Mouse (Mus musculus): Measurements from ENCODE around the gene 2310030G06Rik.
A peak's percentile ranks its signal among the peaks of the same experiment; 100 is the strongest.

Gene 2310030G06Rik

GRCm38 (mm10) chr9:50746214-50746677, at the start of gene 2310030G06Rik:
Gene 2310030G06Rik, minus strand, starts transcription at chr9:50746536.
- peak; percentile 41 for DNase-seq

DNA sequence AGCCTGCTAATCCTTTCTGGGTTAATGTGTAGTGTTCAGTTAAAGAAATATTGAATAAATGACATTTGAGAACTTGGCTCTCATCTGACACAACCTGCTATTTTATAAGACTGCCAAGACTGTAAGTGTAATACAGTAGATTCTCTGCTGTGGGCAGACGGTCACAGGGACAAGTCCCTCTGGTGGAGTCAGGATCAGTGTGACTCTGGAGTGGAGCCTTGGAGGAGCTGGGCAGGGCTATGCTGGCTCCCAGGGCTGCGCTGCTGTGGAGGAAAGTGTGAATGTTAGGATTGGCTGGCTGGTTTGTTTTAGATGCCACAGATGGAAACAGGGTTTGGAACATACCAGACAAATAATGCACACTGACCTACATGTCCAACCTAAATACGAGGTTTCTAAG, 48.9 kb upstream of the 2310030G06Rik start:
- DNase-seq = no peak

DNA sequence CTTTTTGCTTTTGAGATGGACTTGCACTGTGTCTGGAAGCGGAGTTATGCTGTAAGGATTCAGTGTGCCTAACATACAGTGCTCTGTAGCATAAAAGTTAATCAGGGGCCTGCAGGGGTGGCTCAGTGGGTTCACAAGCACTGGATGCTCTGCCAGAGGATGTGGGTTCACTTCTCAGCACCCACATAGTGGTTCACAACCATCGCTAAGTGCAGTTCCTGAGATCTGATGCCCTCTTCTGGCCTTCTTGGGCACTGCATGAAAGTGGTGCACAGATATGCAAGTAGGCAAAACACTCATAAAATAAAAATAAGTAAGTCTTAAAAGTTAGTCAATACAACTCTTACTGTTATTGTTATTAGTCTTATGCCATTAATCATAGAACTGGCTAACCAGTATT, 35.8 kb upstream of the 2310030G06Rik start:
- DNase-seq = peak; percentile 65

DNA sequence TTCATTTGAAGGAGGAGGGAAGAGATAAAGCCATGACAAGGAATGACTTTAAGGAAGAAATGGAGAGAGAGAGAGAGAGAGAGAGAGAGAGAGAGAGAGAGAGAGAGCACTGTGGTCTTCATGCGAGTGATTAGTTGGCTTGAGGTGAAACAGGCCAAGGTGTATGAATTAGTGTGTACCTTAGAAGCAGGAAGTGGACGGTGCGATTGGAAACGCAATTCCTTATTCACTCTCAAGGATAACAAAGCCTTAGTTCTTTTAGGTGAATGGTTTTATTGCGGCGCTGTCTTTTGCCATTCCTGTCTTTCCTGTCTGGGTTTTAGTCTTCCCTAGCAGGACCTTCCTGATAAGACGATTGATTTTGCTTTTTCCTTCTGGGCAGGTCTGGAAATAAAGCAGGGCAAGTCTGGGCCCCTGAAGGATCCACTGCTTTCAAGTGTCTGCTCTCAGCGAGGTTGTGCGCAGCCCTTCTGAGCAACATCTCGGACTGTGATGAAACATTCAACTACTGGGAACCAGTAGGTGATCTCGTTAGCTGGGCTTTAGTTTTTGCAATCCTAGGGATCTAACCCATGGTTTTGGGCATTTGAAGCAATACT, 29.9 kb upstream of the 2310030G06Rik start:
- no peak for DNase-seq

GRCm38 (mm10) chr9:50775662-50776126, 29.4 kb upstream of the 2310030G06Rik start:
- peak; percentile 23 for DNase-seq

DNA sequence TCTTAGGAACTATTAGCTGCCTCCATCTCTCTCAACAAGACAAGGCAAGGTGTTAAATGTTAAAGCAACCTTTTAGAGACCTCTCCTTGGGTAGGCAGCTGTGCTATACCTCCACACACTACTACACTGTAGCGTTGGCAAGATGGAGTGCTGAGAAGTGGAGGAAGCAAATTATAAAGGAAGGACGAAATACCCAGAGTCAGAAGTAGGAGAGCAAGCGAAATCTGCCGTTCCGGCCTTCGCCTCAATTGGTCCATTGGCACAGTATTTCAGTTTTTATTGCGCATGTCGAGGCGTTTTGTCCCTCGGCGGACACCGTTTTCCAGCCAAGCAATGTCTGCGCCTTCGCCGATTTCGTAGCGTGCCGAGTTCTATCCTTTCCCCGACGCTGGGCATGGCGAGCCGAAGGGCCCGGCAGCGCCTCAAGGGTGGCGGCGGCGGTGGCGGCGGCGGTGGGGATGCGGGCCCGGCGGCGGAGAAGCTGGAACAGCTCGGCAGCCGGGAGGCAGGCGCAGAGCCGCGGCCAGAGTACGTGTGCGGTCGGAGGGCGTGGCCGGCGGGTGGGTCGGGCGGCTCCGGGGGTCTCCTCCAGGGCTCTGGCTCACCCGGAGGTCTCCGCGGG, 28.8 kb upstream of the 2310030G06Rik start, which contains the start of the genes Alg9 and 1110032A03Rik:
Alg9 (plus strand) TSS at position 29 of the 622 bp plus-strand sequence.
1110032A03Rik (minus strand) TSS at position 530 of the 622 bp plus-strand sequence.
- peak; percentile 87 for DNase-seq

- no peak for DNase-seq
These were observed 27.7 kb upstream of the 2310030G06Rik start for GRCm38 (mm10) chr9:50774026-50774462.

DNA sequence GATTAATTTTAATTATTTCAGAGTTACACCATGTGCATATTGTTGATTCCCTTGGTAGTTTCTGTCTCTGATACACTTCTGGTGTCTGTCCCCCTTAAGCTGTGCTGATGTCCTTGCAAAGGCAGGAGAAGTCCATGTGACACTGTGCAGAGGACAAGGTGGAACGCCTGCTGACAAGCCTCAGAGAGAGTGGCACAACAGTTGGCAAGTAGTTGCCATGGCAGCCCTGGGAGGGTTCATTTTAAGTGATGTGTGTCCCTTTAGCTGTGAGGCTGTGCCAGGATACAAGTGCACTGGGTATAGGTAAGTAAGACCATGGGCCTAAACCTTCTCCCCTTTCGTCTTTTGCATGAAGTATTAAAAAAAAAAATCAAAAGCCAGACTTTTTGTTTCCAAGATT, 23.7 kb upstream of the 2310030G06Rik start:
- DNase-seq = no peak

GRCm38 (mm10) chr9:50768107-50769002, 22.0 kb upstream of the 2310030G06Rik start, which contains the start of gene Fdxacb1:
Gene Fdxacb1, plus strand, starts transcription at chr9:50768236.
- DNase-seq = peak; percentile 95

GRCm38 (mm10) chr9:50767531-50768106, 21.3 kb upstream of the 2310030G06Rik start:
- no peak for DNase-seq

DNA sequence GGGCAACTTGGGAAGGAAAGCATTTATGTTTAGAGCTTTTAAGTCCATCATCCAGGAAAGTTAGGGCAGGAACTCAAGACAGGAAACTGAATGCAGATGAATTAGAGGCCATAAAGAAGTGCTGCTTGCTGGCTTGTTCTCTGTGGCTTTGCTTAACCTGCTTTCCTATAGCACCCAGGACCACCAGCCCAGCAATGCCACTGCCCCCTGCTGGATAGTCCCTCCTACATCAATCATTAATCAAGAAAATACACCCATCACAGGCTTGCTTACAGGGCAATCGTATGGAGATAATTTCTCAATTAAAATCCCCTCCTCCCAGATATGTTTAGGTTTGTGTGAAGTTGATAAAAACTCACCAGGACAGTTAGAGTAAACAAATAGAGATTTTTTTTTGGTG, 17.0 kb upstream of the 2310030G06Rik start:
- peak; percentile 17 for DNase-seq

GRCm38 (mm10) chr9:50761520-50762243, 15.3 kb upstream of the 2310030G06Rik start:
- no peak for DNase-seq

- no peak for DNase-seq
These were observed 10.4 kb upstream of the 2310030G06Rik start for GRCm38 (mm10) chr9:50756711-50757110.

DNA sequence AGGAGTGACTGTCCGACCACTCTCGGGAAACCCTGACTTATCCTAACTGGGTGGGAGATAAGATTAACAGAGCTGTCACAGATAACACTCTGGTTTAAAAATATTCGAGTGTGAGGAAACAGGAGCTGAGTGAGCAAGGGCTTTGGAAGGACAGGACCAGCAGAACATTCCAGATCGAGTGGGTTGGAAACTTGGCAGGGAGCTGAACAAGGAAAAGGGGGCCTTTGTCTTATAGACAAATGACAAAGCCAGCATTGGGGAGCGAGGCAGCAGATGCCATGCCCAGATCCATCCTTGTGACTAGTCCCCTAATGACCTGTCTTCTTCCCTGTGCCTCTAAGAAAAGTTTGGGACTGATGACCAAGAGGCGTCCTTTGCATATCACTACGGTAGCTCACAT, 7.6 kb upstream of the 2310030G06Rik start:
- no peak for DNase-seq

GRCm38 (mm10) chr9:50752784-50753615, 6.7 kb upstream of the 2310030G06Rik start:
- DNase-seq = peak; percentile 19

DNA sequence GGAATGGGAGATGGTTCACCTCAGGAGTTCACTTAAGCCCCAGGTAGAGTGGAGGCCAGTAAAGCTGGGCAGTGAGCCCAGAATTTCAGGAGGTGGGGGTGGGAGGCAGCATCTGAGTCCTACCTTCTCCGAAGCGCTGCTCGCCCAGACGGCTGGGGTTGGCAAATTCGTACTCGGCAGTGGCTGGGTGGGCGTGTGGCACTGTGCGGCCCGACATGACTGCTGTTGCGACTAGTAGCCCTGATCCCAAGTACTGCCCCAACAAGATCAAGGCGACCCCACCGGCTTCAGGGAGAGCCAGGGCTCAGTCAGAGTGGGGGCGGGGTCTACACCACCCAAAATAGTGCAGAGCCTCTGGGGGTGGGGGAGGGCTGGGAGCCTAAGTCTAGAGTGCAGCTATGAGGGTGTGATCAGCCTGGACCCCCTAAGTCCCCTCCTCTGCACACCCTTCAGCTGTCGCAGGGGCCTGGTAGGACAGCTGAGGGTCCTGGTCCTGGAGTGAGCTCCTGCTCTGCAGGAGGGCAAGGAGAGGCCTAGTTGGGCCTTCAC, 5.8 kb upstream of the 2310030G06Rik start, which contains the start of gene Hspb2:
Hspb2 (minus strand) TSS at position 301 of the 549 bp plus-strand sequence.
- DNase-seq = peak; percentile 8

- no peak for DNase-seq
These were observed 5.0 kb upstream of the 2310030G06Rik start, which contains the start of gene Cryab for GRCm38 (mm10) chr9:50751323-50751722. Gene Cryab, plus strand, starts transcription at chr9:50751325.

GRCm38 (mm10) chr9:50750706-50751105, 4.4 kb upstream of the 2310030G06Rik start:
- DNase-seq = no peak

GRCm38 (mm10) chr9:50745806-50746205, 530 bp downstream of the 2310030G06Rik start:
- DNase-seq = no peak

DNA sequence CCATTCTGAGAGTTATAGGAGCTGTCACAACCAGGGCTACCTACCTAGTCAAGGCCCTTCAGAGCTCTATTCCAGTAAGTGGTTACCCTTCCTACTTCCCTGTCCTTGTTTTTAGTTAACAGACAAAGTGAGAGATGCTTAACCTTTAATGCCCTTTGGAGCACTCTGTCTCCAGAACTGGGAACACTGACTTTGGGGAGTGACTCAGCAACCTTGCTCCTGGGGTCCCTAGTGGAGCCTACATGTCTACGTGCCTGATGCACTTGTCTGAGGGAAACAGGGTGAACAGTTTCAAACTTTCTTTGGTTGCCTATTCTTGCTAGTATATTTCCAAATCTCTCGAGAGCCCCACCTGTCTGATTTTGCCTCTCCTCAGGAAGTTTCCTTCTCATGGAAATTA, 3.6 kb downstream of the 2310030G06Rik start:
- DNase-seq = no peak
